Comparison of ENCODE assay signal across 20 mouse cellular contexts in genomic region chr5:23814841-23815240, GRCm38 (mm10).
"Had no signal": no experiment of that assay in that cellular context is flagged by ENCODE, and none has a peak within 500 bp of the region (broad histone marks: within the 10 kb centered on the region; RNA-seq: fewer than 3 reads in every experiment).

No protein-coding gene starts in this region.

- H3K4me1 ChIP-seq: limb, embryonic 10.5 days; limb, embryonic 13.5 days; liver, embryonic 12.5 days; liver, embryonic 15.5 days; lung, embryonic 15.5 days; stomach, embryonic 15.5 days had no signal

- H3K9ac ChIP-seq: limb, embryonic 13.5 days; liver, embryonic 12.5 days; liver, embryonic 15.5 days; lung, embryonic 15.5 days; stomach, embryonic 15.5 days had no signal

- H3K27ac ChIP-seq: hindbrain, postnatal 0 days; limb, embryonic 10.5 days; limb, embryonic 13.5 days; liver, embryonic 12.5 days; liver, embryonic 15.5 days; lung, embryonic 15.5 days; stomach, embryonic 15.5 days had no signal

- ATAC-seq: hindbrain, postnatal 0 days; inflammation-experienced regulatory T-cells, adult 6 months; liver, embryonic 12.5 days had no signal

- DNase-seq: kidney, adult 11 months; layer of hippocampus, adult 9-11 months; liver; lung, adult 18-20 months; lung, postnatal 10 days; lung, postnatal 36 days; midbrain, embryonic 14.5 days; right cerebral cortex, postnatal 25 days; spleen, adult 18-20 months; thymus, postnatal 25 days had no signal

- H3K4me3 ChIP-seq: limb, embryonic 10.5 days; limb, embryonic 13.5 days; liver, embryonic 12.5 days; liver, embryonic 15.5 days; lung, embryonic 15.5 days; megakaryocyte, embryonic 14.5 days; stomach, embryonic 15.5 days had no signal

- H3K4me2 ChIP-seq: limb, embryonic 13.5 days; liver, embryonic 12.5 days; liver, embryonic 15.5 days; lung, embryonic 15.5 days; midbrain, embryonic 11.5 days; stomach, embryonic 15.5 days had no signal

- H3K9me3 ChIP-seq: limb, embryonic 13.5 days; lung, embryonic 15.5 days; megakaryocyte, embryonic 14.5 days; stomach, embryonic 15.5 days had no signal

- H3K27me3 ChIP-seq: limb, embryonic 13.5 days; liver, embryonic 12.5 days; liver, embryonic 15.5 days; lung, embryonic 15.5 days; megakaryocyte, embryonic 14.5 days; stomach, embryonic 15.5 days had no signal
